Mouse (Mus musculus) C2C12 (cell line): Measurements from ENCODE around the gene Fuca1. TPM values are rescaled to one million over a fixed set of nuclear protein-coding genes. Genes with fewer than 3 reads are reported as not detected.

Experiments used
- H3K27me3 ChIP-seq: one replicate; pipeline ENCODE4 v1.6.1; 2011; ENCODE audit not compliant: control insufficient read depth, insufficient read depth, insufficient read length
- H3K36me3 ChIP-seq: one replicate; pipeline ENCODE4 v1.6.1; 2011; ENCODE audit not compliant: control insufficient read depth, insufficient read depth
- H3K4me3 ChIP-seq: one replicate; pipeline ENCODE4 v1.5.1; 2011; ENCODE audit warnings: mild to moderate bottlenecking, control low read depth; ENCODE audit not compliant: poor library complexity, insufficient read depth, severe bottlenecking
- H3K79me2 ChIP-seq: one replicate; pipeline ENCODE4 v1.6.1; 2011; ENCODE audit not compliant: control insufficient read depth, insufficient read depth
- H3K79me3 ChIP-seq: one replicate; pipeline ENCODE4 v1.6.1; 2011; ENCODE audit warnings: low read depth, control low read depth
- H3ac ChIP-seq: one replicate; pipeline ENCODE3; 2011; ENCODE audit warnings: low read depth; ENCODE audit not compliant: control insufficient read depth, insufficient read length
- CEBPB ChIP-seq: IDR thresholded peaks from one replicate; pipeline ENCODE4 v1.6.1; 2011; ENCODE audit warnings: low read depth, mild to moderate bottlenecking, control low read depth, moderate library complexity
- CTCF ChIP-seq: IDR thresholded peaks from one replicate; pipeline ENCODE4 v1.5.1; 2011; ENCODE audit not compliant: control insufficient read depth, insufficient read depth, insufficient read length
- FOSL1 ChIP-seq: IDR thresholded peaks from one replicate; pipeline ENCODE4 v1.8.0; 2011; ENCODE audit warnings: mild to moderate bottlenecking, low read length; ENCODE audit not compliant: poor library complexity, insufficient read depth, severe bottlenecking
- MAX ChIP-seq: IDR thresholded peaks from one replicate; pipeline ENCODE4 v1.6.1; 2011; ENCODE audit warnings: mild to moderate bottlenecking, control low read depth
- MYOD1 ChIP-seq: IDR thresholded peaks from one replicate; pipeline ENCODE4 v1.6.1; 2011; ENCODE audit warnings: low read depth; ENCODE audit not compliant: control insufficient read depth, insufficient read length
- MYOG ChIP-seq: IDR thresholded peaks from one replicate; pipeline ENCODE4 v1.6.1; 2011; ENCODE audit not compliant: control insufficient read depth, insufficient read length; ENCODE audit errors: extremely low read depth
- USF1 ChIP-seq: IDR thresholded peaks from one replicate; pipeline ENCODE4 v1.6.1; 2011; ENCODE audit warnings: low read depth, mild to moderate bottlenecking, control low read depth, moderate library complexity
- polyA plus RNA-seq: library from polyadenylated mRNA; unstranded; fragments of >200 nt; fragmentation: generic; extraction: Trizol; gene quantifications from one replicate; pipeline ENCODE4 v1.2.1, GENCODE M21; 2012; ENCODE audit warnings: missing spikeins

The Fuca1 gene
- polyA plus RNA-seq, 1 experiment, result 26.8 TPM

- no peak overlapping the region for H3K4me3 ChIP-seq
- H3K79me3 ChIP-seq, result no peaks in the 10 kb centered on the region
- no peaks in the 10 kb centered on the region for H3K79me2 ChIP-seq
- H3K27me3 ChIP-seq, result peaks cover 8% of the 10 kb centered on the region
- no peak for TF ChIP-seq MYOD1
- no peak for TF ChIP-seq USF1
- no peak overlapping the region for H3ac ChIP-seq
- H3K36me3 ChIP-seq, result peaks cover 4% of the 10 kb centered on the region
These were observed 1.7 kb downstream of the Fuca1 start for GRCm38 (mm10) chr4:135922190-135922589.

GRCm38 (mm10) chr4:135924418-135924817 is 3.9 kb downstream of the Fuca1 start:
- Histone ChIP-seq H3K79me2 (no peaks in the 10 kb centered on the region), H3ac (no peak overlapping the region), H3K27me3 (no peaks in the 10 kb centered on the region), H3K79me3 (no peaks in the 10 kb centered on the region), H3K36me3 (peaks cover 4% of the 10 kb centered on the region), H3K4me3 (no peak overlapping the region)
- no peak for TF ChIP-seq CTCF
- no peak for TF ChIP-seq MYOD1
- no peak for TF ChIP-seq MYOG
- TF ChIP-seq CEBPB, result no peak
- no peak for TF ChIP-seq FOSL1
- no peak for TF ChIP-seq MAX
- TF ChIP-seq USF1, result no peak

GRCm38 (mm10) chr4:135925341-135925740 is 4.8 kb downstream of the Fuca1 start:
- no peak overlapping the region for H3K4me3 ChIP-seq
- no peaks in the 10 kb centered on the region for H3K79me3 ChIP-seq
- peaks cover 4% of the 10 kb centered on the region for H3K36me3 ChIP-seq
- H3ac ChIP-seq, result no peak overlapping the region
- no peaks in the 10 kb centered on the region for H3K27me3 ChIP-seq
- H3K79me2 ChIP-seq, result no peaks in the 10 kb centered on the region
- TF ChIP-seq USF1, result no peak
- TF ChIP-seq MYOD1, result no peak
- no peak for TF ChIP-seq FOSL1
- TF ChIP-seq CTCF, result no peak
- TF ChIP-seq CEBPB, result no peak
- TF ChIP-seq MYOG, result no peak
- no peak for TF ChIP-seq MAX

- Histone ChIP-seq H3K79me3 (no peaks in the 10 kb centered on the region), H3K36me3 (peaks cover 4% of the 10 kb centered on the region), H3K4me3 (no peak overlapping the region), H3K79me2 (no peaks in the 10 kb centered on the region), H3ac (no peak overlapping the region), H3K27me3 (no peaks in the 10 kb centered on the region)
- TF ChIP-seq CTCF, result no peak
- TF ChIP-seq FOSL1, result no peak
- no peak for TF ChIP-seq CEBPB
- TF ChIP-seq MAX, result no peak
- no peak for TF ChIP-seq MYOD1
- no peak for TF ChIP-seq MYOG
- TF ChIP-seq USF1, result no peak
These were observed 5.8 kb downstream of the Fuca1 start for GRCm38 (mm10) chr4:135926195-135926808.

GRCm38 (mm10) chr4:135926861-135927260 is 6.3 kb downstream of the Fuca1 start:
- no peak overlapping the region for H3ac ChIP-seq
- H3K27me3 ChIP-seq, result no peaks in the 10 kb centered on the region
- H3K79me3 ChIP-seq, result no peaks in the 10 kb centered on the region
- H3K4me3 ChIP-seq, result no peak overlapping the region
- H3K36me3 ChIP-seq, result peaks cover 4% of the 10 kb centered on the region
- no peak for TF ChIP-seq CEBPB
- no peak for TF ChIP-seq MYOG
- no peak for TF ChIP-seq USF1
- TF ChIP-seq MYOD1, result no peak
- TF ChIP-seq CTCF, result no peak
- TF ChIP-seq MAX, result no peak
- TF ChIP-seq FOSL1, result no peak
- H3K79me2 ChIP-seq, result no peaks in the 10 kb centered on the region

GRCm38 (mm10) chr4:135928376-135928775 is 7.8 kb downstream of the Fuca1 start:
- no peaks in the 10 kb centered on the region for H3K27me3 ChIP-seq
- no peak for TF ChIP-seq USF1
- no peak for TF ChIP-seq FOSL1
- TF ChIP-seq CTCF, result no peak
- TF ChIP-seq MYOD1, result no peak
- no peak for TF ChIP-seq MYOG
- TF ChIP-seq CEBPB, result no peak
- TF ChIP-seq MAX, result no peak
- H3K36me3 ChIP-seq, result peaks cover under 1% of the 10 kb centered on the region
- H3K79me2 ChIP-seq, result no peaks in the 10 kb centered on the region
- no peak overlapping the region for H3K4me3 ChIP-seq
- H3ac ChIP-seq, result no peak overlapping the region
- no peaks in the 10 kb centered on the region for H3K79me3 ChIP-seq
